Mouse (Mus musculus): ENCODE results near the gene Mettl4. TPM values are rescaled to one million over a fixed set of nuclear protein-coding genes. Genes with fewer than 3 reads are reported as not detected.

The Mettl4 gene
- polyA plus RNA-seq (2014; fragmentation: Nextera tagmentation; extraction: Ambion mirVana) = 22.0 and 24.3 TPM in 2 replicates

GRCm38 (mm10) chr17:94749466-94750135 is at the start of gene Mettl4:
Mettl4 (minus strand) TSS chr17:94750019.
- peak within 1 kb of the TSS; percentile 66 for H3K9ac ChIP-seq (ENCODE audit: low read length)
- H3K36me3 ChIP-seq (ENCODE audit: control insufficient read depth, insufficient read depth, low read length) = no peaks in the 10 kb centered on the region
- ATAC-seq (replicated peaks; ENCODE audit: low FRiP score, low TSS enrichment, low read depth) (peak; percentile 98), DNase-seq (ENCODE audit: low spot score) (peak; percentile 97)
- peak within 1 kb of the TSS; percentile 74 for H3K4me3 ChIP-seq (ENCODE audit: low read depth, low read length)
- H3K27me3 ChIP-seq (replicated peaks; ENCODE audit: control insufficient read depth, insufficient read depth, low read length) = no peaks in the 10 kb centered on the region
- H3K27ac ChIP-seq (ENCODE audit: low read depth) = peak within 1 kb of the TSS; percentile 97
- H3K4me1 ChIP-seq (replicated peaks; ENCODE audit: control insufficient read depth, insufficient read depth, low read length) = peaks cover 4% of the 10 kb centered on the region; the same call in 1 of the 2 replicates
- H3K9me3 ChIP-seq (ENCODE audit: control insufficient read depth, low read length) = no peaks in the 10 kb centered on the region
- WGBS = under 1% methylated on average over 56 of the region's 56 CpGs
- peak within 1 kb of the TSS; percentile 63 for H3K4me2 ChIP-seq (ENCODE audit: low read length)

- 71% methylated on average over 2 of the region's 2 CpGs for WGBS
Observed at GRCm38 (mm10) chr17:94778871-94779482, 29.2 kb upstream of the Mettl4 start.

GRCm38 (mm10) chr17:94768491-94768890 is 18.7 kb upstream of the Mettl4 start:
- no peaks in the 10 kb centered on the region for H3K27me3 ChIP-seq (replicated peaks; ENCODE audit: control insufficient read depth, insufficient read depth, low read length)
- DNase-seq (ENCODE audit: low spot score) = no peak
- H3K9me3 ChIP-seq (ENCODE audit: control insufficient read depth, low read length) = no peaks in the 10 kb centered on the region
- ATAC-seq (replicated peaks; ENCODE audit: low FRiP score, low TSS enrichment, low read depth) = no peak
- H3K9ac ChIP-seq (ENCODE audit: low read length) = no peak overlapping the region
- H3K4me1 ChIP-seq (replicated peaks; ENCODE audit: control insufficient read depth, insufficient read depth, low read length) = no peaks in the 10 kb centered on the region
- no peak overlapping the region for H3K27ac ChIP-seq (ENCODE audit: low read depth)
- no peak overlapping the region for H3K4me3 ChIP-seq (ENCODE audit: low read depth, low read length)
- WGBS = 93% methylated on average over 2 of the region's 2 CpGs
- H3K36me3 ChIP-seq (ENCODE audit: control insufficient read depth, insufficient read depth, low read length) = peaks cover 65% of the 10 kb centered on the region
- H3K4me2 ChIP-seq (ENCODE audit: low read length) = no peak overlapping the region

More at GRCm38 (mm10) chr17:94778871-94779482, 29.2 kb upstream of the Mettl4 start:
- Histone ChIP-seq H3K9ac (ENCODE audit: low read length) (no peak overlapping the region), H3K4me1 (replicated peaks; ENCODE audit: control insufficient read depth, insufficient read depth, low read length) (no peaks in the 10 kb centered on the region), H3K4me2 (ENCODE audit: low read length) (no peak overlapping the region), H3K36me3 (ENCODE audit: control insufficient read depth, insufficient read depth, low read length) (peaks cover 20% of the 10 kb centered on the region), H3K27me3 (replicated peaks; ENCODE audit: control insufficient read depth, insufficient read depth, low read length) (no peaks in the 10 kb centered on the region), H3K4me3 (ENCODE audit: low read depth, low read length) (no peak overlapping the region), H3K9me3 (ENCODE audit: control insufficient read depth, low read length) (no peaks in the 10 kb centered on the region), H3K27ac (ENCODE audit: low read depth) (no peak overlapping the region)
- DNase-seq (ENCODE audit: low spot score) (no peak), ATAC-seq (replicated peaks; ENCODE audit: low FRiP score, low TSS enrichment, low read depth) (no peak)

GRCm38 (mm10) chr17:94764711-94765110 is 14.9 kb upstream of the Mettl4 start:
- 90% methylated on average over 3 of the region's 3 CpGs for WGBS
- H3K9me3 ChIP-seq (ENCODE audit: control insufficient read depth, low read length) = no peaks in the 10 kb centered on the region
- no peak overlapping the region for H3K4me2 ChIP-seq (ENCODE audit: low read length)
- H3K36me3 ChIP-seq (ENCODE audit: control insufficient read depth, insufficient read depth, low read length) = peaks cover 67% of the 10 kb centered on the region
- no peaks in the 10 kb centered on the region for H3K27me3 ChIP-seq (replicated peaks; ENCODE audit: control insufficient read depth, insufficient read depth, low read length)
- no peaks in the 10 kb centered on the region for H3K4me1 ChIP-seq (replicated peaks; ENCODE audit: control insufficient read depth, insufficient read depth, low read length)
- no peak overlapping the region for H3K9ac ChIP-seq (ENCODE audit: low read length)
- H3K27ac ChIP-seq (ENCODE audit: low read depth) = no peak overlapping the region
- ATAC-seq (replicated peaks; ENCODE audit: low FRiP score, low TSS enrichment, low read depth) (no peak), DNase-seq (ENCODE audit: low spot score) (no peak)
- no peak overlapping the region for H3K4me3 ChIP-seq (ENCODE audit: low read depth, low read length)

- Histone ChIP-seq H3K9ac (ENCODE audit: low read length) (no peak overlapping the region), H3K4me2 (ENCODE audit: low read length) (no peak overlapping the region), H3K4me3 (ENCODE audit: low read depth, low read length) (no peak overlapping the region), H3K27me3 (replicated peaks; ENCODE audit: control insufficient read depth, insufficient read depth, low read length) (no peaks in the 10 kb centered on the region), H3K27ac (ENCODE audit: low read depth) (no peak overlapping the region), H3K36me3 (ENCODE audit: control insufficient read depth, insufficient read depth, low read length) (peaks cover 67% of the 10 kb centered on the region), H3K4me1 (replicated peaks; ENCODE audit: control insufficient read depth, insufficient read depth, low read length) (no peaks in the 10 kb centered on the region), H3K9me3 (ENCODE audit: control insufficient read depth, low read length) (no peaks in the 10 kb centered on the region)
- DNase-seq (ENCODE audit: low spot score) (no peak), ATAC-seq (replicated peaks; ENCODE audit: low FRiP score, low TSS enrichment, low read depth) (no peak)
- 83% methylated on average over 1 of the region's 1 CpGs for WGBS
Observed at GRCm38 (mm10) chr17:94764011-94764410, 14.2 kb upstream of the Mettl4 start.

GRCm38 (mm10) chr17:94762405-94762804 is 12.6 kb upstream of the Mettl4 start:
- no peak overlapping the region for H3K4me2 ChIP-seq (ENCODE audit: low read length)
- H3K4me1 ChIP-seq (replicated peaks; ENCODE audit: control insufficient read depth, insufficient read depth, low read length) = no peaks in the 10 kb centered on the region
- no peaks in the 10 kb centered on the region for H3K9me3 ChIP-seq (ENCODE audit: control insufficient read depth, low read length)
- no peak overlapping the region for H3K4me3 ChIP-seq (ENCODE audit: low read depth, low read length)
- no peak overlapping the region for H3K9ac ChIP-seq (ENCODE audit: low read length)
- no peaks in the 10 kb centered on the region for H3K27me3 ChIP-seq (replicated peaks; ENCODE audit: control insufficient read depth, insufficient read depth, low read length)
- whole genome bisulfite sequencing = 94% methylated on average over 3 of the region's 3 CpGs
- ATAC-seq (replicated peaks; ENCODE audit: low FRiP score, low TSS enrichment, low read depth) = no peak
- peaks cover 53% of the 10 kb centered on the region for H3K36me3 ChIP-seq (ENCODE audit: control insufficient read depth, insufficient read depth, low read length)
- DNase-seq (ENCODE audit: low spot score) = no peak
- H3K27ac ChIP-seq (ENCODE audit: low read depth) = no peak overlapping the region

GRCm38 (mm10) chr17:94750136-94750729 is 414 bp upstream of the Mettl4 start:
- peaks cover 4% of the 10 kb centered on the region; the same call in 1 of the 2 replicates for H3K4me1 ChIP-seq (replicated peaks; ENCODE audit: control insufficient read depth, insufficient read depth, low read length)
- no peak for DNase-seq (ENCODE audit: low spot score)
- under 1% methylated on average over 22 of the region's 22 CpGs for WGBS
- peak overlapping the region; percentile 97 for H3K27ac ChIP-seq (ENCODE audit: low read depth)
- H3K27me3 ChIP-seq (replicated peaks; ENCODE audit: control insufficient read depth, insufficient read depth, low read length) = no peaks in the 10 kb centered on the region
- H3K4me2 ChIP-seq (ENCODE audit: low read length) = peak overlapping the region; percentile 63
- H3K36me3 ChIP-seq (ENCODE audit: control insufficient read depth, insufficient read depth, low read length) = no peaks in the 10 kb centered on the region
- H3K9ac ChIP-seq (ENCODE audit: low read length) = peak overlapping the region; percentile 66
- ATAC-seq (replicated peaks; ENCODE audit: low FRiP score, low TSS enrichment, low read depth) = peak; percentile 45; the same call in 1 of the 2 replicates
- H3K4me3 ChIP-seq (ENCODE audit: low read depth, low read length) = peak overlapping the region; percentile 74
- no peaks in the 10 kb centered on the region for H3K9me3 ChIP-seq (ENCODE audit: control insufficient read depth, low read length)

GRCm38 (mm10) chr17:94738173-94738572 is 11.6 kb downstream of the Mettl4 start:
- ATAC-seq (replicated peaks; ENCODE audit: low FRiP score, low TSS enrichment, low read depth) = no peak

More at GRCm38 (mm10) chr17:94738173-94738572, 11.6 kb downstream of the Mettl4 start:
- no peak overlapping the region for H3K27ac ChIP-seq (ENCODE audit: low read depth)
- H3K9ac ChIP-seq (ENCODE audit: low read length) = no peak overlapping the region
- no peaks in the 10 kb centered on the region for H3K9me3 ChIP-seq (ENCODE audit: control insufficient read depth, low read length)
- no peaks in the 10 kb centered on the region for H3K4me1 ChIP-seq (replicated peaks; ENCODE audit: control insufficient read depth, insufficient read depth, low read length)
- WGBS = 87% methylated on average over 4 of the region's 4 CpGs
- DNase-seq (ENCODE audit: low spot score) = no peak
- peaks cover 27% of the 10 kb centered on the region for H3K36me3 ChIP-seq (ENCODE audit: control insufficient read depth, insufficient read depth, low read length)
- no peak overlapping the region for H3K4me2 ChIP-seq (ENCODE audit: low read length)
- H3K4me3 ChIP-seq (ENCODE audit: low read depth, low read length) = no peak overlapping the region
- no peaks in the 10 kb centered on the region for H3K27me3 ChIP-seq (replicated peaks; ENCODE audit: control insufficient read depth, insufficient read depth, low read length)

All from intestine, embryonic 14.5 days (tissue).